Mouse (Mus musculus) olfactory bulb, adult 2 months (tissue): ENCODE measurements around the gene Mphosph6.

Experiments used
- CTCF ChIP-seq: fragments of 200-500 bp; IDR thresholded peaks from 2 replicates; pipeline ENCODE4 v1.5.1; 2012; ENCODE audit warnings: low read depth, mild to moderate bottlenecking, low read length, moderate library complexity; ENCODE audit not compliant: insufficient read depth
- POLR2A ChIP-seq: fragments of 200-500 bp; IDR thresholded peaks from 2 replicates; pipeline ENCODE4 v1.6.1; 2012; ENCODE audit warnings: mild to moderate bottlenecking, low read depth, low read length, moderate library complexity; ENCODE audit not compliant: insufficient read depth

GRCm38 (mm10) chr8:117798066-117798465 lies 3.7 kb downstream of the Mphosph6 start:
- TF ChIP-seq CTCF (no peak), POLR2A (no peak)
